Mouse (Mus musculus): Measurements from ENCODE around the gene Rbm41.

DNA sequence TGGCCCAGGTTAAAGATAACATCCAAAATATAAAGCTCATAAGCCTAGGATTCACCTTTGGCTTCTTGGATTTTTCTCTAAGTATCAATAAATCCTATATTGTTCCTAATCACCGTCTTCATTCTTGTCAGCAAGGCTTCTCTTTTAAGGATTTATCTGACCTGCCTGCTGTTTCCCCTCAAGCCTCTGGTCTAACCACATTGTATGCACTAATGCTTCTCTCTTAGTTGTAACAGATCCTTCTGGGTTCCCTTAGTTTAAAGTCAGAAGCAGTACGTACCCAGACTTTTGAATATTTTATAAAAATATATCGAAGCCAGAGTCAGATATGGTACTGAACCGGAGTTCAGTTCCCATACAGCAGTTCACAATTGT is 283 bp upstream of the Rbm41 start:
- no peak for TF ChIP-seq POLR2A (IDR thresholded peaks at IDR 0.05; ENCODE audit: borderline replicate concordance, extremely low read depth, insufficient read depth, insufficient read length, poor library complexity, severe bottlenecking)
- TF ChIP-seq CTCF (IDR thresholded peaks at IDR 0.05; ENCODE audit: borderline replicate concordance, extremely low read depth, insufficient read depth, insufficient read length): no peak

All from brain, embryonic 14.5 days (tissue).